Mouse (Mus musculus): ENCODE measurements around the gene Plcd3.
A peak's percentile ranks its signal among the peaks of the same experiment; 100 is the strongest.

Gene Plcd3

DNA sequence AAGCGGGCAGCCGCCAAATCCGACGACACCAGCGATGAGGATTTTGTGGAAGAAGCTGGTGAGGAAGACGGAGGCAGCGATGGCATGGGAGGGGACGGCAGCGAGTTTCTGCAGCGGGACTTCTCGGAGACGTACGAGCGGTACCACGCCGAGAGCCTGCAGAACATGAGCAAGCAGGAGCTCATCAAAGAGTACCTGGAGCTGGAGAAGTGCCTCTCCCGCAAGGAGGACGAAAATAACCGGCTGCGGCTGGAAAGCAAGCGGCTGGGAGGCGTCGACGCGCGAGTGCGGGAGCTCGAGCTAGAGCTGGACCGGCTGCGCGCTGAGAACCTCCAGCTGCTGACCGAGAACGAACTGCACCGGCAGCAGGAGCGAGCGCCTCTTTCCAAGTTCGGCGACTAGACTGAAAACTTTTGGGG lies 16.1 kb upstream of the Plcd3 start:
- DNase-seq (ENCODE audit: low spot score in 2 of 2), result no peak

DNA sequence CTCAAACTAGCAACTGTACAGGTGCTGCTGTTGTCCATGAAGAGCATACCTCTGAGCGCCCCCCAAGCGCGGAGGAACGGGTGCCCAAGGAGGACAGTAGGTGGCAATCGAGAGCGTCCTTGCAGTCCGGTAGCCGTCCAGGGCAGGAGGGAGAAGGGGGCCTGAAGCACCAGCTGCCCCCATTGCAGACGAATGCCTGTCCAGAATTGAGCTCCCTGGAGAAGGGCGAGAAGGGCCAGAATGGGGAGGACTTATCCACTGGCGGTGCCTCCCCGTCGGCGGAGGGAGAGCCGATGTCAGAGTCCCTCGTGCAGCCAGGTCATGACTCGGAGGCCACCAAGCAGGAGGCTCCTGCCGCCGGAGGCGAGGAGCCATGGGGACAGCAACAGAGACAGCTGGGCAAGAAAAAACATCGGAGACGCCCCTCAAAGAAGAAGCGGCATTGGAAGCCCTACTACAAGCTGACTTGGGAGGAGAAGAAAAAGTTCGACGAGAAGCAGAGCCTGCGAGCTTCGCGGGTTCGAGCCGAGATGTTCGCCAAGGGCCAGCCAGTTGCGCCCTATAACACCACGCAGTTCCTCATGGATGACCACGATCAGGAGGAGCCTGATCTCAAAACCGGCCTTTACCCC lies 15.6 kb upstream of the Plcd3 start:
- peak; percentile 78 to 82 for DNase-seq (ENCODE audit: low spot score in 2 of 2)

- DNase-seq (ENCODE audit: low spot score in 2 of 2), result peak; percentile 100
Observed at GRCm38 (mm10) chr11:103116008-103116818, 14.8 kb upstream of the Plcd3 start, which contains the start of gene Hexim1. Gene Hexim1 (plus strand): TSS chr11:103116231.

GRCm38 (mm10) chr11:103115163-103116007 lies 13.9 kb upstream of the Plcd3 start:
- peak in 1 of 2 experiments; percentile 82 for DNase-seq (ENCODE audit: low spot score in 2 of 2)

- DNase-seq (ENCODE audit: low spot score in 2 of 2), result no peak
Observed at GRCm38 (mm10) chr11:103114270-103114943, 12.9 kb upstream of the Plcd3 start.

GRCm38 (mm10) chr11:103113771-103114170 lies 12.3 kb upstream of the Plcd3 start:
- no peak for DNase-seq (ENCODE audit: low spot score in 2 of 2)

- DNase-seq (ENCODE audit: low spot score in 2 of 2), result no peak
Observed at GRCm38 (mm10) chr11:103113005-103113404, 11.5 kb upstream of the Plcd3 start.

DNA sequence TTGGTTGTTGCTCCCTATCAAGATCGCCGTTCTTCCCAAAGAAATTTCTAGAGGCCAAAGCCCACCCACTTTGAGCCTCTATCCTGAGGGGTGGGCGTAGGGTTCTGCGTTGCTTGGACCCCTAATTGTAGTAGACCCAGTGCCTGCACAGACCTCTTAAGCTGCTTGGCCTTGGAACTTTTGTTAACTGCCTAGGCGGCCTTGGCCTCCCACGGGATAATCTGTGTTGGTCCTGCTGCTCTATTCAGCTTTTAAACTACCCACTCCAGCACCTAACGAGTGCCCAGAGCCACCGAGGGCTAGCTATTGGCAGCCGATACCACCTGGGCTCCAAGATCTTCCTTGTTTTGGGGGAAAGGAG lies 11.1 kb upstream of the Plcd3 start:
- no peak for DNase-seq (ENCODE audit: low spot score in 2 of 2)

GRCm38 (mm10) chr11:103111881-103112551 lies 10.6 kb upstream of the Plcd3 start:
- peak; percentile 82 to 92 for DNase-seq (ENCODE audit: low spot score in 2 of 2)

- DNase-seq (ENCODE audit: low spot score in 2 of 2), result no peak
Observed at GRCm38 (mm10) chr11:103111301-103111700, 9.8 kb upstream of the Plcd3 start.

DNA sequence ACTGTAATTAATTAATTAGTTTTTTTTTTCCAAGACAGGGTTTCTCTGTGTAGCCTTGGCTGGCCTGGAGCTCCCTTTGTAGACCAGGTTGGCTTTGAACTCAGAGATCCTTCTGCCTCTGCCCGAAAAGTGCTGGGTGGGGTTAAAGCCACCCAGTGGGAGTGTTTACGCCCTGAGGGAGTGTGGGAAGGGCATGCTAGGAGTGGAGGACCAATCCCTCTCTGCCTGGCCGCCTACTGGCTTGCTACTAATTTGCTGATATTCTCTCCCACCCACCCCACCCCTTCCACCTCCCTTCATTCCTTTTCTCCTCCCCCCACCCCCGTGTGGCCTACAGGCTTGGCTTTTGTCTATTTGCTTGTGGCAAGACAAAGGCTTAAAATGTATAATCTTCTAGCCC lies 4.9 kb upstream of the Plcd3 start:
- DNase-seq (ENCODE audit: low spot score in 2 of 2), result no peak

GRCm38 (mm10) chr11:103105810-103106209 lies 4.4 kb upstream of the Plcd3 start:
- no peak for DNase-seq (ENCODE audit: low spot score in 2 of 2)

- DNase-seq (ENCODE audit: low spot score in 2 of 2), result no peak
Observed at GRCm38 (mm10) chr11:103105180-103105725, 3.8 kb upstream of the Plcd3 start.

- DNase-seq (ENCODE audit: low spot score in 2 of 2), result no peak
Observed at GRCm38 (mm10) chr11:103104469-103104868, 3.0 kb upstream of the Plcd3 start.

DNA sequence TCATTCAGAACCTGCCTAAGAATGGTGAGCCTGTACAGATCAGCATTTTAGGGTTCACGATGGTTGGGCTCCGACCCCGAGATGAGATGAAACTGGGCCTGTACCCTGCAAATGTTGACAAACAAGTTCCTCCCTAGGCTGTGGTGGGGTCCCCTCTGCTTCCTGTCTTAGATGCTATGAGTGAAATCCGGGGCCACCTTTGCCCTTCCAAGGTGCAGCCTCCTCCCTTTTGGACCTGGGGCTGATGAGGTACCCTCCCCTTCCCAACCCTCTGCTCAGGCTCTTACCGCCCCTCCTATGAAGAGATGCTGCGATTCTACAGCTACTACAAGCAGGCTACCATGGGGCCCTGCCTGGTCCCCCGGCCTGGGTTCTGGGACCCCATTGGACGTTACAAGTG lies 2.2 kb upstream of the Plcd3 start:
- no peak for DNase-seq (ENCODE audit: low spot score in 2 of 2)

GRCm38 (mm10) chr11:103102725-103103349 lies 1.4 kb upstream of the Plcd3 start:
- DNase-seq (ENCODE audit: low spot score in 2 of 2), result peak; percentile 98 to 100

DNA sequence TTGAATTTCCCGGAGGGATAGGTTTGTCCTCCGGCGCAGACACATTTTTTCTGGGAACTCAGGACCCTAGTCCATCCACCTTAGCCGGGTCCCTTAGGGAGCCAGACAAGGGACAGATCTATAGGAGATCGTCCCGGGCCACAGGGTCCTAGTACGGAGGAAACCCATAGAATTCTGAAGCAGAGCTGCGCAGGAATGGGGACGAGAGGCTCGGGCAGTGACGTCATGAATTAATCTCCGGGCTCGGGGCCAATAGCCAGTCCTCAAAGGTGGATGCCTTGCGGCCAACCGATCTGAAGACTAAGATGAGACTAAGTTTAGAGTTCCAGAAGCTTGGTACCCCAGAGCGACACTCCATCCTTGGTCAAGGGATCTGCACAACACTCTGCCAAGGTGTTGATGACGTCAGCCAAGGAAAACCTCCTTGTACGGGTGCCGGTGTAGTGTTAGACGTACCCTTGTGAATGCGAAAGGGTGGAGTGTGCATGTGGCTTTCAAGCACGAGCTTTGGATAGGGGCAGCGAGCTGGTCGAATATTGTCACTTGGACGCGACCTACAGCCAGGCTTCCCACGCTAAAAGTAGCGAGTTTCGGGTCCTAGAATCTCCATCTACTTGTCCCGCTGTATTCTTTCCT lies 526 bp upstream of the Plcd3 start:
- DNase-seq (ENCODE audit: low spot score in 2 of 2), result peak; percentile 73 to 77

DNA sequence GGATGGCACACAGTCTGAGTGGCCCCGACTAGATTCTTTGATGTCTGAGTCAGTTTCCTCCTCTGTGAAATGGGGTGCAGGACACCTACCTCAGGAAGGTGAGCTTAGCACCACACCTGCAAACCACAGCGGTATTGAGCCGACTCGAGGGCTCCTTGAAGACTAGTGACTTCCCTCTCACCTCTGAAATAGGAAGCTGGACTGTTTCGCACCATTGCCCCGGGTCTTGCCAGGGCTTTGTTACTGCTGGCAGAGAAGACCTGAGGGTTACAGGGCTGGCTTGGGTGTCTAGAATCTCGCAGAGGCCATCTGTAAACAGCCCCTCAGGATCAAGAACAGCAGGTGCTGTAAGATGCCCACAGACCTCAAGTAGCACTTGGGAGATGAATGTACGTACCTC lies 1.1 kb downstream of the Plcd3 start:
- no peak for DNase-seq (ENCODE audit: low spot score in 2 of 2)

- no peak for DNase-seq (ENCODE audit: low spot score in 2 of 2)
Observed at GRCm38 (mm10) chr11:103099352-103099940, 2.0 kb downstream of the Plcd3 start.
